Mouse (Mus musculus) A20 (cell line): Measurements from ENCODE around the gene Egfl8.

Experiments
- DNase-seq: peaks from one replicate; pipeline ENCODE4 v3.0.0-alpha.2; 2011; ENCODE audit warnings: low read depth, low spot score

The Egfl8 gene

DNA sequence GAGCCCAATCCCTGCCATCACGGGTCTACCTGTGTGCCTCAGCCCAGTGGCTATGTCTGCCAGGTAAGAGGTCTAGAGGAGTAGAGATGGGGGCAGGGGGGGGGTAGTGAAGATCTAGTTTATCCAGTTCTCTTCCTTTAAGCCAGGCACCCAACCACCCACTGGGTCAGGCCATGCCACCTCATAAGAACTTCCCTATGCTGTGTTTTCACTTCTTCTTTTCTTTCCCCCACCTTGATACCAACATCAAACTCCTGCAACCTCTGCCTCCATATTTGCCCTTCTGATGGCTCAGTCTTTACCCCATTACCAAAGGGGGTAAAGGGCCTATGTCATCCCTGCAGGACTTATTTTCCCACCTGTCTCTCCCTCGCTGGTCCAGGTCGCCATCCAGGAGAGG is 37.7 kb downstream of the Egfl8 start:
- DNase-seq, result peak; percentile 82

DNA sequence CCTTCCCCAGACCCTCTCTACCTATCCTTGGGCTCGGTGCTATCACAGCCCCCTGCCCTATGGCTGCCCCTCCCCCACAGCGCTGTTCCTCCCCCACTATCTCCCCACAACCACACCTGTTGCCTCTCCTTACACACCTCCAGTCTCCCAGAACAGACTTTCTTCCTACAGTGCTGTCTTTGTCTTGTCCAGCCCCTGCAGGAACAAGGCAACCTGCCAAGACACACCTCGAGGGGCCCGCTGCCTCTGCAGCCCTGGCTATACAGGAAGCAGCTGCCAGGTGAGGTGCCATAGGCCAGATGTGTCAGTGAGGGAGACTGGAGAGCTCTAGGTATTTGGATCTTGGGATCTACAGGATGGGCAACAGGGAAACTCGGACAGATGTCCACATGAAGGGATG is 39.2 kb downstream of the Egfl8 start:
- DNase-seq, result no peak

DNA sequence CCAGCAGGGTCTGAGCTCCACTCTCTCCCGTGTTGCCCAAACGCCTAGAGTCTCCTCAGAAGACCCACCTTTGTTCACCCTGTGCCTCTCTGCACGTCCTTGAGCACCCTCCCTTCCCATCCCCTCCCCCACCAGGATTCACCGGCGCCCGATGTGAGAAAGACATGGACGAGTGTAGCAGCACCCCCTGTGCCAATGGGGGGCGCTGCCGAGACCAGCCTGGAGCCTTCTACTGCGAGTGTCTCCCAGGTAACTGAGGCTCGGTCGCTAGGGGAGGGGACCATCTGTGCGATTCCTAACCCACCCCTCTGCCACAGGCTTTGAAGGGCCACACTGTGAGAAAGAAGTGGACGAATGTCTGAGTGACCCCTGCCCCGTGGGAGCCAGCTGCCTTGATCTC is 43.4 kb downstream of the Egfl8 start:
- no peak for DNase-seq

DNA sequence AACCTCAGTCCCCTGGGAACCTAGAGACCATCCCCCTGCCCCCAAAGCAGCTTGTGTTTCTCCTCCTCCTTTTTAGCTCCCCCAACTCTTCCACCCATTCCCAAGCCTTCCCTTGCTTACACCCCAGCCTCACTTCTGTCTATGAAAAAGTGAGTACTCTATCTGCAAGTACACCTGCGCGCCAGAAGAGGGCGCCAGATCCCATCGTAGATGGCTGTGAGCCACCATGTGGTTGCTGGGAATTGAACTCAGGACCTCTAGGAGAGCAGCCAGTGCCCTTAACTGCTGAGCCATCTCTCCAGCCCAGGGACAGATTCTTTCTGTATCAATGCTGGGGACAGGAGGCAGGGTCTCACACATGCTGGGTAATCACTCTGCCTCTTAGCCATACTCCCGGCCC is 43.9 kb downstream of the Egfl8 start:
- DNase-seq, result peak; percentile 57

DNA sequence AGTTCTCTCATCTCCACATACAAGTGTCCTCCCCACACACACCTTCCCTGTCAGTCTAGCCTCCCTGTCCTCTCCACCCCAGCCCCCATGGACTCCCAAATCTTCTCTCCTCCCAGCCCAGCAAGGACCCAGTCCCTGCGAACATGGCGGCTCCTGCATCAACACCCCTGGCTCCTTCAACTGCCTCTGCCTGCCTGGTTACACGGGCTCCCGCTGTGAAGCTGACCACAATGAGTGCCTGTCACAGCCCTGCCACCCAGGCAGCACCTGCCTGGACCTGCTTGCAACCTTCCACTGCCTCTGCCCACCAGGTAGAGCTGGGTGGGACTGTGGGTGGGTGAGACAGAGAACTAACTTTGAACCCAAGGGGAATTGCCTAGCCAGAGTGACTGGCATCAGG is 45.9 kb downstream of the Egfl8 start:
- no peak for DNase-seq

DNA sequence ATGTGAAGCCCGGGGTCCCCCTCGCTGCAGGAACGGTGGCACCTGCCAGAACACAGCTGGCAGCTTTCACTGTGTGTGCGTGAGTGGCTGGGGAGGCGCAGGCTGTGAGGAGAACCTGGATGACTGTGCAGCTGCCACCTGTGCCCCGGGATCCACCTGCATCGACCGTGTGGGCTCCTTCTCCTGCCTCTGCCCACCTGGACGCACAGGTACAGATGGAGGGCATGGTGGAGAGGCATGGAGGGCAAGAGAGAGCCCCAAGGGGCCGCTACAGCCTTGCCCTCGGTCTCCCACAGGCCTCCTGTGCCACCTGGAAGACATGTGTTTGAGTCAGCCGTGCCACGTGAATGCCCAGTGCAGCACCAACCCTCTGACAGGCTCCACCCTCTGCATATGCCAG is 47.4 kb downstream of the Egfl8 start:
- peak; percentile 38 for DNase-seq

DNA sequence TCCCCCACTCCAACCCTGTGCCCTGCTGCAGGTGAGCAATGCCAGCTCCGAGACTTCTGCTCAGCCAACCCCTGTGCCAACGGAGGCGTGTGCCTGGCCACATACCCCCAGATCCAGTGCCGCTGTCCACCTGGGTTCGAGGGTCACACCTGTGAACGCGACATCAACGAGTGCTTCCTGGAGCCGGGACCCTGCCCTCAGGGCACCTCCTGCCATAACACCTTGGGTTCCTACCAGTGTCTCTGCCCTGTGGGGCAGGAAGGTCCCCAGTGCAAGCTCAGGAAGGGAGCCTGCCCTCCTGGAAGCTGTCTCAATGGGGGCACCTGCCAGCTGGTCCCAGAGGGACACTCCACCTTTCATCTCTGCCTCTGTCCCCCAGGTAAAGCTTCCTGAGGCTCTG is 48.5 kb downstream of the Egfl8 start:
- DNase-seq, result no peak

DNA sequence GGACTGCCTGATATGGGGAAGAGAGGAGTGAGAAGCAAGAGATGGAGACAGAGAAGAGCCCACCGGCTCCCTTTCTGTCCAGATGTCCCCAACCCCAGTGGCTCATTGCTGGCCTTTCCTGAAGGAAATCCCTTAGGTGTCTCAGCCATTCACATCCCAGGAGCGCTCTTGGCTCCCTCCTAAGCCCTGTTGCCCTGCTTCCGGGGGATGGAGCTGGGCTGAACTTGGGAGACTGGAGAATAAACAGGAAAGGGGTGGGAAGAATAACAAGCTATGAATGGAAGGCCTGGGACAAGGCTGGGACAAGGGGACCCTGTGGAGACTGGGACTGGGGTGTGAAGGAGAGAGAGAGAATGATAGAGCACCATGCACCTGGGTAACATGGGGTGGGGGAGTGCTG is 51.0 kb downstream of the Egfl8 start:
- DNase-seq, result no peak

DNA sequence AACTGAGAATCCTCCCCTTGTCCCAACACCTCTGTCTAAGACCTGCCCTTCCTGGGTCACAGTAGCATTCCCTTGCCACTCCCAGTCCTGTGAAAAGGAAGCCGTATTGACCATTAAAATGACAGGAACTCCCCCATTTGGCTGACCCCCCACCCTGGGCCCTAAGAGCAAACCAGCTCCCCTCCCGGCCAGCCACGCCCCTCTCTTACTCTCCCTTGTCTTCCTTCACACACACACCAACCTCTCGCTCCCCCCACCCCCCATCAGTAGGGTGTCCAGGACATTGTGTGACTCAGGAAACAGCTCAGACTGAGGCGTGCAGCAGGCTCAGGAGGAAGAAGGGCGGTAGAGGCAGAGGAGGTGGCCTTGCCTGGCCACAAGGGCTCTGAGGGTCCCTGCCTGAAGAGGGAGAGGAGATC is 51.8 kb downstream of the Egfl8 start, which contains the start of gene Notch4:
Gene Notch4 (plus strand): TSS at position 266 of the 419 bp plus-strand sequence.
- DNase-seq, result no peak

DNA sequence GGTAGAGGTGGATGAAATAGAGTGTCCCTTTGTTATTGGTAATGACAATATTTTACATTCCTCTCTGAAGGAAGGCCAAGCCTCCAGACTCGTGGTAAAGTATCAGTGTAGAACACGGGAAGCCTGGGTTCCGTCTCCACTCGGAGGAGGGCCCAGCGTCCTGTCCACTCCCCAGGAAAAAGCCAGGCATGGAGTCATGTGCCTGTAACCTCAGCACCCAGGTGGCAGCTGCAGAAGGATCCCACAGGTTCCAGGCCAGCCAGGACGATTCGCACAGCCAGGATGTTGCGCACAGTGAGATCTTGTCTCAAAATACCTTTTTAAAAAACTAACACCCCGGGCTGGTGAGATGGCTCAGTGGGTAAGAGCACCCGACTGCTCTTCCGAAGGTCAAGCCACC is 52.4 kb downstream of the Egfl8 start:
- no peak for DNase-seq
